Mouse (Mus musculus): Measurements from ENCODE around the gene Mybl2. TPM values are rescaled to one million over a fixed set of nuclear protein-coding genes. Genes with fewer than 3 reads are reported as not detected.

Gene Mybl2
- polyA plus RNA-seq, 1 experiment, result 59.3 TPM

DNA sequence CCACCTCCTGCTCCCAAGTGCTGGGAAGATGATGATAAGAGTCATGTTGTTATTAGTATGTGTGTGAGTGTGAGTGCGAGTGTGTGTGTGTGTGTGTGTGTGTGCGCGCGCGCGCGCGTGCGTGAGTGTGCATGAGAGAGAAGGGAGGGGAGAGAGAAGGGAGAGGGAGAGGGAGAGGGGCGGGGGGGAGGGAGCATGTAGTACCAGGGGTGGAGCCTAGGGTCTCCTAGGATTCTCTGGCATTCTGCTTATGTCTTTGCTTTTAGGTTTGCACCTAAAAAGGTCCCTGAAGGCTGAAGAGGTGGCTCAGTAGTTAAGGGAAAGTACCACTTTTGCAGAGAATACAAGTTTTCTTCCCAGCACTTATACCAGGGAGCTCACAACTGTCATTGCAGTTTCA lies 40.4 kb downstream of the Mybl2 start:
- Histone ChIP-seq H3K27ac (ENCODE audit: control insufficient read depth, insufficient read depth, low read depth, low read length, poor library complexity) (no peak overlapping the region), H3K4me3 (replicated peaks; ENCODE audit: control insufficient read depth, low read depth, low read length) (no peak overlapping the region), H3K4me1 (ENCODE audit: control insufficient read depth, insufficient read depth, low read length) (no peaks in the 10 kb centered on the region)
- TF ChIP-seq CTCF (IDR thresholded peaks at IDR 0.05; ENCODE audit: control insufficient read depth, insufficient read depth, low read length) (no peak), POLR2A (IDR thresholded peaks at IDR 0.05; ENCODE audit: borderline replicate concordance, control insufficient read depth, low read depth, low read length) (no peak)
- WGBS, result 88% methylated on average over 10 of the region's 10 CpGs

DNA sequence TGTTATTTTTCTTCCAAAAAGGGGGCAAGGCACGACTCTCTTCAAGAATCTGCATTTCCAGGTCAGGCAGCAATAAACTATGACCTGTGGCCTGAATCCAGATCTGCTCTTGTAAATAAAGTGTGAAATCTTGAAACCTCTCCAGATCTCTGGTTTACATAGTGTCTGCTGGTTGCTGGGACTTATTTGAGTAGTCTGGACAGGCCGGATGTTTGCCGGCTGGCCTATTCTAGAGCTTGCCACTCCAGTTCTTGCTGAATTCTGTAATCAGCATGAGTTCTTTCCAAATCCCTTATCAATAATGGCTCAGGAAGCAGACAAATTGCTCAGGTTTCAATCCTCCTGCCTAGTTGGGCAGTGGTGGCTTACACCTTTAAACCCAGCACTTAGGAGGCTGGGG lies 41.3 kb downstream of the Mybl2 start:
- whole genome bisulfite sequencing, result 80% methylated on average over 3 of the region's 3 CpGs
- no peaks in the 10 kb centered on the region for H3K4me1 ChIP-seq (ENCODE audit: control insufficient read depth, insufficient read depth, low read length)
- no peak overlapping the region for H3K4me3 ChIP-seq (replicated peaks; ENCODE audit: control insufficient read depth, low read depth, low read length)
- no peak for TF ChIP-seq CTCF (IDR thresholded peaks at IDR 0.05; ENCODE audit: control insufficient read depth, insufficient read depth, low read length)
- TF ChIP-seq POLR2A (IDR thresholded peaks at IDR 0.05; ENCODE audit: borderline replicate concordance, control insufficient read depth, low read depth, low read length), result no peak
- H3K27ac ChIP-seq (ENCODE audit: control insufficient read depth, insufficient read depth, low read depth, low read length, poor library complexity), result no peak overlapping the region

DNA sequence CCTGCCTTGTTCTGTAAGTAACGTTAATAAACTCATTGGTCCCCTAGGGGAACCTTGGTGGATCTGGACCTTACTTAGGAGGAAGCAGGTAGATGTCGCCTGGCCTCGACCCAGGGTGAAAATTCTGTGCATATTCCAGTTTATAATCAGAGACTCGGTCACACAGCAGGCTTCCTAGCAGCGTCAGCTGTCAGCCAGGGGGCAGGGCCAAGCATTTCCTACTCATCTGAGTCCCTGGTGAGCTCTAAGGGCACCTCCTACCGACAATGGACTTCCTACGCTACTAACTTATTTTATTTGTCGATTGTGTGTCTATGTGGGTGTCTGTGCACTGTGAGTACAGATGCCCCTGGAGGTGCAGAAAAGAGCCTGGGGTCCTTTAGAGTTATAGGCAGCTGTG lies 45.4 kb downstream of the Mybl2 start:
- H3K27ac ChIP-seq (ENCODE audit: control insufficient read depth, insufficient read depth, low read depth, low read length, poor library complexity), result no peak overlapping the region
- WGBS, result 18% methylated on average over 8 of the region's 8 CpGs
- H3K4me3 ChIP-seq (replicated peaks; ENCODE audit: control insufficient read depth, low read depth, low read length), result no peak overlapping the region
- no peaks in the 10 kb centered on the region for H3K4me1 ChIP-seq (ENCODE audit: control insufficient read depth, insufficient read depth, low read length)
- TF ChIP-seq CTCF (IDR thresholded peaks at IDR 0.05; ENCODE audit: control insufficient read depth, insufficient read depth, low read length) (no peak), POLR2A (IDR thresholded peaks at IDR 0.05; ENCODE audit: borderline replicate concordance, control insufficient read depth, low read depth, low read length) (no peak)

DNA sequence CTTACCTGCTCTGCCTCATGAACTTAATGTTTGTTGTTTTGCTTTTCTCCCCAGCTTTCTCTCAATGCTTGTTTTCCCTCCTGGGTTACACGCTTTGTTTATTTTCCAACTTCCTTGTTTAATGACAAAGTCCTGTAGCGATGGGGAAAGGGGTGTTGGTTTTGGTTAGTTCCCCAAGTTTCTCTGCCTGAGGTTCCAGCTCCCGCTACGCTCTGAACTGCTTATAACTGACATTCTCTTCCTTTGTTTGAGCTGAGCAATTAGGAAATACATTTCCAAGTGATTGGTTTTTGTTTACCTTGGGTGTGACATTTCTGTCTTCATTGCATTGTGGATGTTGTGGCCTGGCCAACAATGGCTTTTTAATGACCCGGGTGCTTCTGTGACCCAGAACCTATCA lies 46.1 kb downstream of the Mybl2 start:
- whole genome bisulfite sequencing, result 15% methylated on average over 5 of the region's 5 CpGs
- Histone ChIP-seq H3K27ac (ENCODE audit: control insufficient read depth, insufficient read depth, low read depth, low read length, poor library complexity) (no peak overlapping the region), H3K4me3 (replicated peaks; ENCODE audit: control insufficient read depth, low read depth, low read length) (no peak overlapping the region), H3K4me1 (ENCODE audit: control insufficient read depth, insufficient read depth, low read length) (no peaks in the 10 kb centered on the region)
- TF ChIP-seq POLR2A (IDR thresholded peaks at IDR 0.05; ENCODE audit: borderline replicate concordance, control insufficient read depth, low read depth, low read length) (no peak), CTCF (IDR thresholded peaks at IDR 0.05; ENCODE audit: control insufficient read depth, insufficient read depth, low read length) (no peak)

DNA sequence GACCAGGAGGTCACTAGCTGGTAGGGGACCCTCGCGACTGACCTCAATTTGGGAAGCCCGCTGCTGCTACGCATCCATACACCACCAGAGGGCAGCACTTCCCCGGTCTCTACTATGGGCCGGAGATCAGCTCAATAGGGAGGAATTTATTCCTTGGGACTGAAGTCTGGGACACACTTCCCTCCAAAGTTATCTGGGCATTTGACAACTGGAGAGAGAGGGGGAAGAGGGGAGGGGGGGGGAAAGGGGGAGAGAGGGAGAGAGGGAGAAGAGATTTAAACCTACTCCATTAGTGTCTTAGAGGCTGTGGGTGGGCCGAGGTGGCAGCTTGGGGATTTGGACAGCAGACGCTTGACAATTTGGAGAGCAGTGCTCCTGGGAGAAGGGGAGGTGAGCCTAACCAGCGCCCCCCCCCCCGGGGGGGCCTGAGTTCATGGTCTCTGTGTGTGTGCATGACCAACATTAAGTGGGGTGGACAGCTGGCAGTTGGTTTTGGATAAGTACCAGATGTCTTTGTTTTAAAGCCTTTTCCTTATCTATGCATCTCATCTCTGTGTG lies 47.2 kb downstream of the Mybl2 start:
- WGBS, result 12% methylated on average over 10 of the region's 10 CpGs
- TF ChIP-seq POLR2A (IDR thresholded peaks at IDR 0.05; ENCODE audit: borderline replicate concordance, control insufficient read depth, low read depth, low read length), result no peak
- TF ChIP-seq CTCF (IDR thresholded peaks at IDR 0.05; ENCODE audit: control insufficient read depth, insufficient read depth, low read length), result peak; percentile 74
- H3K4me1 ChIP-seq (ENCODE audit: control insufficient read depth, insufficient read depth, low read length), result no peaks in the 10 kb centered on the region

DNA sequence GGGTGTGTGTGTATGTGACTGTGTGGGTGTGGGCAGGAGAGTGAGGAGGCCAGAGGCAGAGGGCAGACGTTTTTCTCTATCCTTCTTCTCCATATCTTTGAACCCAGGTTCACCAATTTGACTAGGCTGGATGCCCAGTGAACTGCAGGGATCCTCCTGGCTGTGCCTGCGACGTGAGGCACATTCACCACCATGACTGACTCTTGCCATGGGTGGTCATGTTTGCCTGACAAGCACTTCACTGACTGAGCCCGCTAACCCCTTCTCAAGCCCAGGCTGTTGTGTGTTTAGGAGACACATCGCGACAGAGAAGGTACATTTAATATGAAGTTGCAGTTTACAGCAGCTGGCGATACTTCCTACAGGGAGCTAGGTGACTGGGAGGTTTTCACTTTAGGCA lies 47.7 kb downstream of the Mybl2 start:
- WGBS, result 71% methylated on average over 7 of the region's 7 CpGs

More for the DNA sequence above, 47.2 kb downstream of the Mybl2 start:
- no peak overlapping the region for H3K27ac ChIP-seq (ENCODE audit: control insufficient read depth, insufficient read depth, low read depth, low read length, poor library complexity)
- H3K4me3 ChIP-seq (replicated peaks; ENCODE audit: control insufficient read depth, low read depth, low read length), result no peak overlapping the region

DNA sequence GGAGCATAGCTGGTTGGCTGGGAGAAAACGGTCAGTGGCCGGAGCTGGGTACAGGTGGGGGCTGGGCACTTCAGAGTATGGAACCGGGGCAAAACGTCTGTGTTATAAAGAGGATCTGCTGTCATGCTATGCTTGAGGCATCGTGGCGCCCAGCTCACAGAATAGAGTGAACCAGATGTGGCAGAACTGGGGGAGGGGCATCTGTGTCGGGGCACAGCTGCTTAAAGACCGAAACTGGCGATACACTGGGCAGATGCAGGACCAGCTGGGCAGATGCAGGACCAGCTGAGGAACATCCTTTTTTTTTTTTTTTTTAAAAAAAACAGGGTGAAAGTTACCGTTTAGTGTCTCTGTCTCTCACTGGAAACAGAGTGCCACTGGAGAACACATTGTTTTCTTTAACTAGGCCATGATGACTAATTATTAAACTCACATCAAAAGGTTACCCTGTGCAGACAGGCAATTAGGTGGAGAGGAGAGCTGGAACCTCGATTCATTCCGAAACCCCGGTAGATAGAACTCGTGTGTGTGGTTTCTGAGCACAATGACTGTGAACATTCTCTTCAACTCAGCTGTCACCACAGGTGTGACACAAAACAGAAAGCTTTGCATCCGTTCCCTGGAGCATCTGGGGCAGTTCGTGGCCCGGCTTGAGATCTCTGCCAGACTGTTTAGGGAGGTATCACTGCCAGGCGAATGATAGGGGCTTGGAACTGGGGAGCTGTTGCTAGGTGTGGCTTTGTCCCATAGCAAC lies 48.6 kb downstream of the Mybl2 start:
- TF ChIP-seq POLR2A (IDR thresholded peaks at IDR 0.05; ENCODE audit: borderline replicate concordance, control insufficient read depth, low read depth, low read length), result no peak
- TF ChIP-seq CTCF (IDR thresholded peaks at IDR 0.05; ENCODE audit: control insufficient read depth, insufficient read depth, low read length), result no peak

More for the DNA sequence above, 47.7 kb downstream of the Mybl2 start:
- no peak overlapping the region for H3K4me3 ChIP-seq (replicated peaks; ENCODE audit: control insufficient read depth, low read depth, low read length)
- no peak overlapping the region for H3K27ac ChIP-seq (ENCODE audit: control insufficient read depth, insufficient read depth, low read depth, low read length, poor library complexity)
- TF ChIP-seq POLR2A (IDR thresholded peaks at IDR 0.05; ENCODE audit: borderline replicate concordance, control insufficient read depth, low read depth, low read length) (no peak), CTCF (IDR thresholded peaks at IDR 0.05; ENCODE audit: control insufficient read depth, insufficient read depth, low read length) (no peak)
- H3K4me1 ChIP-seq (ENCODE audit: control insufficient read depth, insufficient read depth, low read length), result no peaks in the 10 kb centered on the region

DNA sequence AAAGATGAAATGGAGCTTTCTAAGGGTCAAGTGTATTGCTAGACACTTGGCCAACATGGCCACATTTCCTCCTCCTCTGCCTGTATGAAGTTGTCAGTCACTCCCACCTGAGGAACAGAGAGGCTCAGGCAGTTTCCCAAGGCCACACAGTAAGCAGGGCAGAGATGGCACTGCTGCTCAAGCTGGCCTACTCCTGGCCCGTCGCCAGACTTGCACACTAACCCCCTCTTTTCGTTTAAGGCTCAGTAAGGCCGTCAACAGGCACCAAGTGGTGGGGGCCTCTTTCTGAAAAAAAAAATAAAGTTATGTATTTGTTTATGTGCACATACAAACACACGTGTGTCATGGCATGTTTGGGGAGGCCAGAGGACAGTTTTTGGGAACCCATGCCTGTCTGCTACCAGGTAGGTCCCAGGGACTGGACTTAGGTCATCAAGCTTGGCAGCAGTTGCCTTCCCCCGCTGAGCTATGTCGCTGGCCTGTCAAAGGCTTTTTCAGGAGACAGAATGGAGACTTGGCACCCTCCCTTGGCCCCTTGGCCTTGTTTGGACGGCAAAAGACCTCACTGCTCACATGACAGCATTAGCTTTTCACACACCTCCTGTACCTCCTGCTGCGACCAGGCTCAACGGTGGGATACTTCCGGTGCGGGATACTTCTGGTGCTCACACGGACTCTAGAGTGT lies 49.7 kb downstream of the Mybl2 start:
- WGBS, result 76% methylated on average over 13 of the region's 13 CpGs
- H3K27ac ChIP-seq (ENCODE audit: control insufficient read depth, insufficient read depth, low read depth, low read length, poor library complexity), result no peak overlapping the region
- H3K4me1 ChIP-seq (ENCODE audit: control insufficient read depth, insufficient read depth, low read length), result no peaks in the 10 kb centered on the region
- TF ChIP-seq CTCF (IDR thresholded peaks at IDR 0.05; ENCODE audit: control insufficient read depth, insufficient read depth, low read length), result no peak
- no peak for TF ChIP-seq POLR2A (IDR thresholded peaks at IDR 0.05; ENCODE audit: borderline replicate concordance, control insufficient read depth, low read depth, low read length)
- no peak overlapping the region for H3K4me3 ChIP-seq (replicated peaks; ENCODE audit: control insufficient read depth, low read depth, low read length)

More for the DNA sequence above, 48.6 kb downstream of the Mybl2 start:
- H3K4me1 ChIP-seq (ENCODE audit: control insufficient read depth, insufficient read depth, low read length), result no peaks in the 10 kb centered on the region
- no peak overlapping the region for H3K27ac ChIP-seq (ENCODE audit: control insufficient read depth, insufficient read depth, low read depth, low read length, poor library complexity)
- H3K4me3 ChIP-seq (replicated peaks; ENCODE audit: control insufficient read depth, low read depth, low read length), result no peak overlapping the region
- WGBS, result 71% methylated on average over 18 of the region's 18 CpGs

All from bone marrow, adult 2 months (tissue).